Mouse (Mus musculus): Measurements from ENCODE around the gene Ccdc138.
"Not testable (repeated sequence)": the region's sequence is repeated elsewhere in the genome, so short reads cannot be mapped to it uniquely, and the experiment has no call there.

The Ccdc138 gene

DNA sequence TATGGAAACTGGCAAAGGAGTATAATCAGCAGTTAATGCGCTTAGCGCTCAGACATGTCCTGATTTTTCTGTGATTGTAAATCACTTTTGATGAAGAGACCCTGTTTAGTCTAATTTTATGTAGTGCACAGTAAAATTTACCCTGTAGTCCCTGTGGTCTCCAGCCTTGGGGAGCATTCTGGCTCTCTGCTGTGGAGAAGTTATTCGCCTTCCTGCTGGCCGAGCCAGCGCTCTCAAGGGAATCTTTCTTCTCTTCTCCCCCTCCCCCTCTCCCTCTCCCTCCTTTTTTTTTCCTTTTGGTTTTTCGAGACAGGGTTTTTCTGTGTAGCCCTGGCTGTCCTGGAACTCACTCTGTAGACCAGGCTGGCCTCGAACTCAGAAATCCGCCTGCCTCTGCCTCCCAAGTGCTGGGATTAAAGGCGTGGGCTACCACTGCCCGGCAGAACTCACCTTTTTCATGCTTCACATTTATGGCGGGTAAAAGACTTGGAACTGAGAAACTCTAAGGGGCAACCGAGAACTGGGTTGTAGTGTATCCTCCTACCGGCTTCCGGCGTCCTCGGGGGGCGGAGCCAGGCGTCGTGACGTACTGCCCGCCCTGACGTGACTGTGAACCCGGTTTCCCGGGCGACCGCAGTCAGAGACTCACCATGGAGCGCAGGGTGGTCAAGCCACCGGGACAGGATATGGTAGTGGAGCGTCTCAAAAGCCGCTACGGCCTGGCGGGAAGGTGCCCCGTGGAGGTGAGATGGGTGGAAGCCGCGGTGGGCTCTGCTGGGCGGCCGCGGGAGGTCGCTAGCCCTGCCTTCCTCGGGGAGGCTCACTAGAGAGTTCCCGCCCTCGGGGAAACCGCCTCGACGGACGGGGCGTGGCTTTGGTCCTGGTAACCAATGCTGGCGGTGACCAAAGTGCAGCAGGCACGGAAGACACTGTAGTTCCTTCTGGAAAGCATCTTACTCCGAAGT is at the start of gene Ccdc138:
Ccdc138 (plus strand) TSS at position 629 of the 965 bp plus-strand sequence.
- peak; percentile 91 for DNase-seq (ENCODE audit: low spot score)

DNA sequence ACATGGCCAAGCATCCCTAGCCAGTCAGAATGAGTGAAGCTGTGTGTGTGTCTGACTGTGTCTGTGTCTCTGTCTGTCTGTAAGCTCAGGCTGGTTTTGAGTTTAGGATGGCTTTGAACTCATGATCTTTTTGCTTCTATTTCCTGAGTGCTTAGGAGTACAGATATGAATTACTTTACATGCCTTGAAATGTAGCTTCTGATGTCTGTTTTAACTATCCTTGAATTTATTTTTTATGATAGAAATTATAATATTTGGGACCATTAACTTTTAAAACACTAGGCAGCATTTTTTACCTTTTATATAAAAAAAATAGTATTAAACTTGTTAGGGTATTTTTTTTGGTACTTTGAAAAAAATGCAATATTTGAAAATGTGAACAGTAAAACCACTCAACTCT is 46.2 kb upstream of the Ccdc138 start:
- no peak for DNase-seq (ENCODE audit: low spot score)

DNA sequence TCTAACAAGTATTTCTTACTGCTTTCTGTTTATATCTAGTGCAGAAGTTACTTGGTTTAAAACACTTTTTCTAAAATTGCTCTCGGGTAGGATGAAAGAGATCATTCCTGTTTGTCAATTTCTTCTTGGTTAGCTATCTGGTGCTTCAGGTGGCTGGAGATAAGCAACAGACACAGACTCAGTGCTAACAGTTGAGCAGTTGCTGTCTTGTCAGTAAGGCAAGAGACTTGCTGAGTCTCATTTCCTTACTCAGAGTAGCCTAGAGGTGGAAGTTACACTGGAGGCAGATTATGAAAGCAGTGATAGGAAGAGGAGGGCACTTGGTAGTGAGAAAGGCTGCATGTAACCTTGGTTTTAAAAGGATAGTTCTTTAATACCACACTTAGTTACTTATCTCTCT is 45.6 kb upstream of the Ccdc138 start:
- DNase-seq (ENCODE audit: low spot score) = no peak

DNA sequence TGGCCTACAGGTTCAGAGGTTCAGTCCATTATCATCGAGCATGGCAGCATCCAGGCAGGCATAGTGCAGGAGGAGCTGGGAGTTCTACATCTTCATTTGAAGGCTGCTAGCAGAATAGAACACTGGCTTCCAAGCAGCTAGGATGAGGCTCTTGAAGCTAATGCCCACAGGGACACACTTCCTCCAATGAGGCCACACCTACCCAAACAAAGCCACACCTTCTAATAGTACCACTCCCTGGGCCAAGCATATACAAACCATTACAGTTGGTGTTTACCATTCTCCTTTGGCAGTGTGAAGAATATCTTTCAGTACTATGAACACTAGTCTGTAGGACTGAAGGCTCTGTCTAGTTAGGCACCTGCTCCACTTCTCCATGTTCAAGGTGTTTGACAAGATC is 37.9 kb upstream of the Ccdc138 start:
- no peak for DNase-seq (ENCODE audit: low spot score)

DNA sequence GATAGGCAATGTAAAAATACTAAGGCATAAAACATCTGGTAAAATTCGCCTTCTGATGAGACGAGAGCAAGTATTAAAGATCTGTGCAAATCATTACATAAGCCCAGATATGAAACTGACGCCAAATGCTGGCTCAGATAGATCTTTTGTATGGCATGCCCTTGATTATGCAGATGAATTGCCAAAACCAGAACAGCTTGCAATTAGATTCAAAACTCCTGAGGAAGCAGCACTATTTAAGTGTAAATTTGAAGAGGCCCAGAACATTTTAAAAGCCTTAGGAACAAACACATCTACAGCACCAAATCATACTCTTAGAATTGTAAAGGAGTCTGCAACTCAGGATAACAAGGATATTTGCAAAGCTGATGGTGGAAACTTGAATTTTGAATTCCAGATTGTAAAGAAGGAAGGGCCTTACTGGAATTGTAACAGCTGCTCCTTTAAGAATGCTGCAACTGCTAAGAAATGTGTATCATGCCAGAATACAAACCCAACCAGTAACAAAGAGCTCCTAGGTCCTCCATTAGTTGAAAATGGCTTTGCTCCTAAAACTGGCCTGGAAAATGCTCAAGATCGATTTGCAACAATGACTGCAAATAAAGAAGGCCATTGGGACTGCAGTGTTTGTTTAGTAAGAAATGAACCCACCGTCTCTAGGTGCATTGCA is 20.5 kb upstream of the Ccdc138 start:
- no peak for DNase-seq (ENCODE audit: low spot score)

DNA sequence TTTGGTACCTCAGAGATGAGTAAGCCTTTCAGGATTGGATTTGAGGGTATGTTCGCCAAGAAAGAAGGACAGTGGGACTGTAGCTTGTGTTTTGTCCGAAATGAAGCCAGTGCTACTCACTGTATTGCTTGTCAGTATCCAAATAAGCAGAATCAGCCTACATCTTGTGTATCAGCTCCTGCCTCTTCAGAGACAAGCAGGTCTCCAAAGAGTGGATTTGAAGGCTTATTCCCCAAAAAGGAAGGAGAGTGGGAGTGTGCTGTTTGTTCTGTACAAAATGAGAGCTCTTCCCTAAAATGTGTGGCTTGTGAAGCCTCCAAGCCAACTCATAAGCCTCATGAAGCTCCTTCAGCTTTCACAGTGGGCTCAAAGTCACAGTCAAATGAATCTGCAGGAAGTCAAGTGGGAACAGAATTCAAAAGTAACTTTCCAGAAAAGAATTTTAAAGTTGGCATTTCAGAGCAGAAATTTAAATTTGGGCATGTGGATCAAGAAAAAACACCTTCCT is 19.6 kb upstream of the Ccdc138 start:
- DNase-seq (ENCODE audit: low spot score) = no peak

DNA sequence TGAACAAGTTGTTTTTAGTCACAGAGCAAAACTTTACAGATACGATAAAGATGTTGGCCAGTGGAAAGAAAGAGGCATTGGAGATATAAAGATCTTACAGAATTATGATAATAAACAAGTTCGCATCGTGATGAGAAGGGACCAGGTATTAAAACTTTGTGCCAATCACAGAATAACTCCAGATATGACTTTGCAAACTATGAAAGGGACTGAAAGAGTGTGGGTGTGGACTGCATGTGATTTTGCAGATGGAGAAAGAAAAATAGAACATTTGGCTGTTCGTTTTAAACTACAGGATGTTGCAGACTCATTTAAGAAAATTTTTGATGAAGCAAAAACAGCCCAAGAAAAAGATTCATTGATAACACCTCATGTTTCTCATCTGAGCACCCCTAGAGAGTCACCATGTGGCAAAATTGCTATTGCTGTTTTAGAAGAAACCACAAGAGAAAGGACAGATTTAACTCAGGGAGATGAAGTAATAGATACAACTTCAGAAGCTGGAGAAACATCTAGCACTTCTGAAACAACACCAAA is 17.7 kb upstream of the Ccdc138 start:
- no peak for DNase-seq (ENCODE audit: low spot score)

DNA sequence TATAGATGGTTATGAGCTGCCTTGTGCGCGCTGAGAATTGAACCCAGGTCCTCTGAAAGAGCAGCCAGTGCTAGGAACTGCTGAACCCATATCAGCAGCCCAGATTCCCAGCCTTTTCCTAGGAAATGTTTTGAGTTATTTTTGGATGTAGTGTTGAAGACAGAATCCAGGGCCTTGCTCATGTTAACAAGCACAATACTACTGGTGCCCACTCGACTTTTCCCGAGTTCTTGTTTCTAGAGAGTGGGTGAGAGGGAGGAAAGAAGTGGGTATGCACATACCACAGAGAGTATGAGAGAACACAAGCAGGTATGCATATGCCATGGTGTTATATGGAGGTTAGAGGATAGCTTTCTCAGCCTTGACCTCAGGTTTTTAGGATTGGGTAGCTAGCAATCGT is 6.7 kb upstream of the Ccdc138 start:
- DNase-seq (ENCODE audit: low spot score) = no peak

DNA sequence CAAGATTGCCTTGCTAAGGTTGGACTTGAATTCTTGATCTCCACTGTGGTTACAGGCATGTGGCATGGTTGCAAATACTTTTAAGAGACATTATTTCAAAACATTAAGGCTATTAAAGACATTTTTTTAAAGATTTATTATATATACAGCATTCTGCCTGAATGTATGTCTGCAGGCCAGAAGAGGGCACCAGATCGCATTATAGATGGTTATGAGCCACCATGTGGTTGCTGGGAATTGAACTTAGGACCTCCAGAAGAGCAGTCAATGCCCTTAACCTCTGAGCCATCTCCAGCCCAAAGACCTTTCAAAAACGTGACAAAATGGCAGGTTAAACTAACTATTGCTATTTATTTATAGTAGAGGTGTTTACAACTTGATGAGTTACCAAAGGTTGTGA is 2.1 kb upstream of the Ccdc138 start:
- no peak for DNase-seq (ENCODE audit: low spot score)

DNA sequence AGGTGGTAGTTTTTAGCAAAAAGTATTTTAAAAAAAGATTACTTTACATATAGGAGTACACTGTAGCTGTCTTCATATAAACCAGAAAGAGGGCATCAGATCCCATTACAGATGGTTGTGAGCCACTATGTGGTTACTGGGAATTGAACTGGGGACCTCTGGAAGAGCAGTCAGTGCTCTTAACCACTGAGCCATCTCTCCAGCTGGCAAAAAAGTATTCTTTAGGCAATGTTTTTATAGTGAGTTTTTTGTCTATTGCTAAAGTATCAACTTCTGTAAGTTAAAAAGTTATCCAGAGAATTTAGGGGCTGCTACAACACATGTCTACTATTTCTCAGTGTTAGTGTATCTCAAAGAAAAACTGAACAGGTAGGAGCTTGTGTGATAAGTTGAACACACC is 1.0 kb upstream of the Ccdc138 start:
- DNase-seq (ENCODE audit: low spot score) = peak; percentile 18

DNA sequence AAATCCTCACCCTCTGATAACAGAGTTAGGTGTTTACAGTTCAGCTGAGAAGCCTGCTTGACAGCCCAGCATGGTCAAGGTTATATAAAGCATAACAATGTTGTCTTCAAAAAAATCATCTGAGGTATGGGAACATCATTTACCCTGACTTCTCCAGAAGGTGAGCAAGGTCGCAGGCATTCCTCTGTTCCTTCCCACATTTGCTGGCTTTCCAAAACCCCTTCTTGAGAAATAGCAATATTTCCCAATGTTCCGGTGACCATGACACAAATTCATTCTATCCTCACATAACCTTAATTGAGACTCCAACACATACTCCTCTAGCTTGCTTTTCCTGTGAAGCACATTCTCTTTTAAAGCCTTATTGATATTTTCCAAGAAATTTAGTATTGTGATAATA is 768 bp downstream of the Ccdc138 start:
- peak; percentile 54 for DNase-seq (ENCODE audit: low spot score)

DNA sequence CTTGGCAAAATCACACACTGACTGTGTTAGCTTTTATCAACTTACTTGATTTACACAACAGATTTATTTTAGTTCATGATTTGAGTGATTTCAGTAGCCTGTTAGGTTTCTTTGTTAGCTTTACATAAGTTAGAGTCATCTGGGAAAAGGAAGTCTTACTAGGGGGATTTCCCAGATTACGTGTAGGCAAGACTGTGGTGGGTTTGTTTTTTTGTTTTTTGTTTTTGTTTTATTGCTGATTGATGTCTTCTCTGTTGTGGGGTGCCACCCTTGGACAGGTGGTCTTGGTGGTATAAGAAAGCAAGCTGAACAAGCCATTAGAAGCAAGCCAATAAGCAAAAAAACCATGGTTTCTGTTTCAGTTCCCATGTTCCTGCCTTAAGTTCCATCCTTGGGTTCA is 31.6 kb downstream of the Ccdc138 start:
- DNase-seq (ENCODE audit: low spot score) = no peak

DNA sequence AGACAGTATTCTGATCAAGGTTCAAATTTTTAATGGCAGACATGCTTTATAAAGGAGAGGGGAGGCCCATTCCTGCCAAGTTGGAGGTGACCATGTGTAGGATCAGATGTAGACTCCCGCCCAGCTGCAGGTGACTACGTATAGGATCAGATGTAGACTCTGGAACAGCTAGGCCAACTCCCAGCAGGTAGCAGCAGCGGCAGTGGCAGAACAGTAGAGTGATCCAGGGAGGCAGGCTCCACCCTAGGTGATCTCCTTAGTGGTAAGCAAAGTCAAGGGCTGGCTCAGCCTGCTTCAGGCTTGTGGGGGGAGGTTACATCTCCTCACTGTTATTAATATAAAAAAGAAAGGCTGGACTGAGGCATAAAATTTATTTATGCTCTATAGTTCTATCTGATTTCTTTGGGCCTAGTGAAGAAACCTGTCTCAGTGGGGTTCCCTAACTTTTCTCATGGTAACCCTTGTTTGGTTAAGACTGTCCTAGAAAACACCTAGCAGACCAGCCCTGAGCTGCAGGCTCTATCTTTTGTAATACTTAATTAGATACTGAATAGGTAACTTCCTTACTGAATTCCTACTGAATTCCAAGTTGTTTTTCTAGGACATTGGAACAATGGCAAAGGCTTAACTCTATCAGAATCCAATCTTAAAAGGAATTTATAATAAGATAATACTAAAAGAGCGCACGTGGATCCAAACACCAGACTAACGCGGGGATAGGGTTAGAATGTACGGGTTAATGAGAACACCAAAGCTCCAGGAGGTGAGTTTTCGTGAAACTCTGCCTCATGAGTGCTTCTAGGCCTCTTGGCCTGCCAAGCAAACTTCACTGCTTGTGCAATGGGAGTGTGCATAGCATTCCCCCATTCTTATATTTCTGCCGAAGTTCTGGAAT is 33.4 kb downstream of the Ccdc138 start:
- no peak for DNase-seq (ENCODE audit: low spot score)

DNA sequence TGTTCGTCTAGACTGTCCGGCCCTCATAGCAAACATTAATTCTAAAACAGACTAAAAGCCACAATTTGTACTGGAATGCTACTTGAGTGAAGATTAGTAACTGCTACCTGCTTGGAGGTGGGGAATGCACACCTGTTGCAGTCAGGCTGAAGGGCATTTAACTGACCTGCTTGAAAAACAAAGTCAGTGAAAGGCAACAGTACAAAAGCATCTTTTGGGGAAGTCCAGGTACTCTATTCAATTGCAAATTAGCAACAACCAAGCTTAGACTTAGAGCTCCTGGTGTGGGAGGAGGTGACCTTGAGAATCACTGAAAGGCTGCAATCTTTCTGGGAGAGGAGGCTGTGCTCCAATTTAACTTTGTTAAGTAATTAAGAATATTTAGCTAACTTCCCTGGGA is 34.4 kb downstream of the Ccdc138 start:
- no peak for DNase-seq (ENCODE audit: low spot score)

DNA sequence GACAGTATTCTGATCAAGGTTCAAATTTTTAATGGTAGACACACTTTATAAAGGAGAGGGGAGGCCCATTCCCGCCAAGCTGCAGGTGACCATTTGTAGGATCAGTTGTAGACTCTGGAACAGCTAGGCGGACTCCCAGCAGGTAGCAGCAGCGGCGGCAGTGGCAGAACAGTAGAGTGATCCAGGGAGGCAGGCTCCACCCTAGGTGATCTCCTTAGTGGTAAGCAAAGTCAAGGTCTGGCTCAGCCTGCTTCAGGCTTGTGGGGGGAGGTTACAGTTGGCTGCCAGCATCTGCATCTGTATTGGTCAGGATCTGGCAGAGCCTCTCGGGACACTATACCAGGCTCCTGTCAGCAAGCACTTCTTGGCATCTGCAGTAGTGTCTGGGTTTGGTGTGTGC is 38.5 kb downstream of the Ccdc138 start:
- DNase-seq (ENCODE audit: low spot score) = not testable (repeated sequence)

DNA sequence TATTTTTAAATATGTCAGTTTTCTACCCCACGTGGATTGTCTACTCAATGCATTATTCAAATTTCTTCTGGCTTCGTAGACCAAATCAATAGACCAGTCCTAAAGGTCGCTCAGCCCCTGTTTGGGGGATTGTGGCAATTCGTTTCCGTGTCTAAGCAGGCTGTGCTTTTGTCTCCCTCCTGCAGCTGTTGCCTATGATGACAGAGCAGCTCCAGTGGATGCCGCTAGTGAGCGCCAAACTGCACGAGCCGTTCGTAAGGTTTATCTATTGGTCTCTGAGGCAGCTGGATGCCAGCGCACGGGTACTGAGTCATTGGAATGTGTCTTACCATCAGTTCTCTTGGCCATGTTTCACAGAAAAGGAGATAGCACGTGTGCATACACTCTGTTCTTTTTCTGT is 42.9 kb downstream of the Ccdc138 start:
- no peak for DNase-seq (ENCODE audit: low spot score)

DNA sequence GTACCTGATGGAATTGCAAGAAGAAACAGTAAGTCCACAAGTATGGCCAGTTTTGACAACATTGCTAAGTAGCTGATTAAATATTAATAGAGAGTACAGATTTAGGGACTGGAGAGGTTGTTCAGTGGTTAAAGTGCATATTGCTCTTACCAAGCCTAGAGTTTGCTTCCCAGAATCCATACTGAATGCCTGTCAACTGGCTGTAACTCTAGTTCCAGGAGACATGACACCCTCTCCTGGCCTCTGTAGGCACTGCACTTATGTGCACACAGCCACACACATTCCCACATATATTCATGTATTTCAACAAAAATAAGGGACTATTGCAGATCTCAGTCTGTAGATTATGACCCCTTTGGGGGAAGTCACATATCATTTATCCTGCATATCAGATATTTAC is 51.0 kb downstream of the Ccdc138 start:
- no peak for DNase-seq (ENCODE audit: low spot score)

DNA sequence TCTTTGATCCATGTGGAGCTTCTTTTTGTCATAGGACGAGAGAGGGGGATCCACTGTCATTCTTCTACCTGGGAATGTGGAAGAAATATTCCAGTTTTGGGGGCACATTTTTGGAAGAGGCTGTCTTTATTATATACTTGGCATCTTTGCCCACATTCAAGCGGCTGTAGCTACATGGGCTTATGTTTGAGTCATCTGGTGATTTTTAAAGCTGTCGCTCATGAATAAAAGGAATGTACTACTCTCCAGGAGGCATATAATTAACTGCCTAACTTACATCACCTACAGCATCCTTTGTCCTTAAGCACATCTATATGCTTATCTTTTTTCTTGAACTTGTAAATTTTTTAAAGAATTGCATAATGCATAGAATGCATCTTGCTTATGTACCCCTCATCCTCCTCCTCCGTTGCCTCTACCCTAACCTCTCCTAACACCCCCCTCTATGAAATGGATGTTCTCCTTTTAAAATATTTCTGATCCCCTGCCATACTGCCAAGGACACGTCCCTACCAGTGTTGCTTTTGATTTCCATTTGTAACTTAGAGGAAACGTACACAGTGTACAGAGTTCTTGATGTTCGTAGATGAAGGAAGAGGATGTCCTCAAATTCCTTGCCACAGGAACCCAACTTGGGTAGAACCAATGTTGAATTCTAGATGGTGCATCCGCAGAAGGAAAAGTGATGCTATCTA is 57.1 kb downstream of the Ccdc138 start:
- no peak for DNase-seq (ENCODE audit: low spot score)

DNA sequence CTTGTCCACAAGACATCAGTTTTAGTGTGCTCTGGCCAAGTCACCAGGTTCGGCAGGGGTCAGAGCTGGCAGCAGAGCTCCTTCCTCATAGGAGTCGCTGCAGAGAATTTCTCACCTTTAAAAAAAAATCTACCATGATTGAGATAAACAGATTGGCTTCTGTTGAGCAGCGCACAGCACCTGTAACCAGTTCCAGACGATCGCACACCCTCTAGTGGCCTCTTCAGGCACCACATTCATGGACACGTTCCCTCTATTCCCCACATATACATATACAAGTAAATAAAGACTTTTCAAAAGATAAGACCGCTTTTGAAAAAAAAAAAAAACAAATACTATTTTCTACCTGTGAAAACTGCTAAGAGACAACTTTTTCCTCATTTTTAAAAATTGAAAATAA is 61.4 kb downstream of the Ccdc138 start:
- DNase-seq (ENCODE audit: low spot score) = peak; percentile 20

DNA sequence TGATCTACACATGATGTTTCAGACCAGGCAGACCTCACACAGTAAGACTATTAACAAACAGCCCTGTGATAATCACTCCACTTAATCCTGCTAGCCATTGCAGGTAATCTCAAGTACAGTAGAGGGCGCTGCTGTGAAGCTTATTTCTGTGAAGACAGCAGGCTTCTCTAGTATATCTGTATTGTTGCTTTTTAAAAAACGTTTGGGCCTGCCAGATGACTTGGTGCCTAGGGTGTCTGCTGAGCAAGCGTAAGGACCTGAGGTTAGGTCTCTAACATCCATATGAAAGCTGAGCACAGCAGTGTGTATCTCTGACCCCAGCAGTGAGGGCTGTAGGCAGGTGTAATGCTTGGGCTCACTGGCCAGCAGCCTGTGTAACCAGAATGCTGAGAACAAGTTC is 62.2 kb downstream of the Ccdc138 start:
- peak; percentile 79 for DNase-seq (ENCODE audit: low spot score)

DNA sequence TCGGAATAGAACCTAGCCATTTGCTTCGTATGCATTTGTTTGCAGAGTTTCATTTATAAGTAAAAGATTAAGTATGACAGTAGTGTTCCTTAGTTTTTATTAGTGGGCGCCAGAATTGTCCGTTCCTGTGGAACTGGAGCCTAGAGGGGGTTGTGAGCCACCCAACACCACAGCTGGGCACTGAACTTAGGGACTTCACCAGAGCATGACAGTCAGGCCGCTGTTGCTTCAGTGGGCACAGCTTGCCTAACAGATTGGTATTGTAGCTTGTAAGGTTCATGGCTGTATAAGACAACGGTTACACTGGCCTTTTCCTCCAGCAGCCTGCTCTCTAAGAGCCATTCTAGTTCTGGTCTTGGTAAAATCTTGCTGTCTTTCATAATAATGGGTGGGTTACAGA is 62.8 kb downstream of the Ccdc138 start:
- DNase-seq (ENCODE audit: low spot score) = no peak
